Mouse (Mus musculus): ENCODE results near the gene Amigo3.

Gene Amigo3

GRCm38 (mm10) chr9:108083561-108083960 is 30.6 kb downstream of the Amigo3 start:
- DNase-seq (ENCODE audit: low spot score in 2 of 2) = no peak

- no peak for DNase-seq (ENCODE audit: low spot score in 2 of 2)
Measured at GRCm38 (mm10) chr9:108085261-108085660, 32.3 kb downstream of the Amigo3 start.

DNA sequence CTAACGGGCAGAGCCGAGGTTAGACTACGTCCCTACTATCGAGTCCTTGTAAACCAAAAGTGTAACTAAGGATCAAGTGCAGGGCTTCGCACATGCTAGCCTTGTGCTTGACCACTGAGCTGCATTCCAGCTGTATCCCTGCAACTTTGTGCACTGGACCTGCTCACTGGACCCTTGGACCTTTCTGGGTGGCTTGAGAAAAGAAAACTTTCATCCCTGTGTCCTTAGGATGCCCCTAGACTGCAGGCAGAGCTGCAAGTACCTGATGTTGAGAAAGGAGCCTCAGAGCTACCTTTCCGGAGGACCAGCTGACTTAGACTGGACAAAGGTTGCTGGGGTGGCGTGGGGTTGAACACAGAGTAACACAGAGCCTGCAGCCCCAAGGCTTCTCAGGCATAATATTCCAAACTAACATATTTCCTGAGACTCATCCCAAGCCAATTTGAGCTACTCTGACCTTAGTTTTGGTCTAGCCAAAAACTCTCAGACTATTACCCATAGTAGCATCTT is 37.7 kb downstream of the Amigo3 start:
- DNase-seq (ENCODE audit: low spot score in 2 of 2) = no peak

DNA sequence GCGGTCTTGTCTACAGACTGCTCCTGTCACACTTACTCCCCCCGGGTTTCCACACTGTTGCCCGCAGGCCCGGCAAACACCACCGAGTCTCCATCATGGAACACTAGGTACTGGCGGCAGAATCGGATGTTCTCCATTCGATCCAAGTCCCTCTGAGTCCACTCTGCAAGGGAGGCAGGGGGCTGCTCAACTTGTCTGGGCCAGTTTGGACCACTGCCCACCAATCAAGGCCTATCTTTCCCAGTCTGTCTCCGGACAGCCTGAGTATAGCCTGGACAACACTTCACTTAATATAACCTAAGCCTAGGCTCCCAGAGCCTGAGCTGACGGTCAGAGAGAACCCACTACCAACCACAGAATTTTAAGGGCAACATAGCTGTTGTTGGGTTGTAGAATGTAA is 40.6 kb downstream of the Amigo3 start:
- DNase-seq (ENCODE audit: low spot score in 2 of 2) = no peak

DNA sequence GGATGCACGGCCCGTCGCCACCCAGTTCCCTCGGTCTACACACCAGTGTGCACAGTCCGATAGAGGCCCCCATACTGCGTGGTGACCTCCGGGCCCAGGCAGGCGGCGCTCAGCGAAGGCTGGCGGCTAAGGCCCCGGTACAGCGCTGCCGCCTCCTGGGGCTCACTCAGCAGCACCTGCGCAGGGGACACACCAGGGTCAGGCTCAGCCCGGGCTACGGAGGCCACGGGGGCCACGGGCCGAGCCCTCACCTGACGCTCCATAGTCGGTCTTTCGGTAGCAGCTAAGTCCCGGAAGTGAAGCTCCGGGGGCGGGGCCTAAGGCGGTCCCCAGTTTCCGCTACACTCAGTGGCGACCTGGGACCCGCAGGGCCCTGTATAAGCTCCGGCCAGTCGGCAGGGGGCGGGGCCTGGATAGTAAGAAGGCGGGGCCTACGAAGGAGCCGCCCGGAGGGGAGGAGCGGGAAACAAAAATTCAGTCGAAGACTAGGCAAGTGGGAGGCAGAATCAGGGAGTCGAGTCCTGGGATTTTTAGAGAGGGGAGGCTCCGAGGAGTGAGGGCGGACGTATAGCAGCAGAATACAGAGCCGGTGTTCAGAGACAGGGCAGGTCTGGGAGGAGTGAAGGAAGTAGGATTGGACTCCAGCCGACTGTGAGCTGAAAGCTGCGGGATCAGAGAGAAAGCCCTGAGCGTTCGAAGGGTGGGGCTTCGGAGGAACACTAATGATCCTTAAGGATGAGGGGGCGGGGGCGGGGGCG is 41.4 kb downstream of the Amigo3 start, which contains the start of gene Apeh:
Gene Apeh, minus strand, starts transcription at position 423 of the 758 bp plus-strand sequence.
- DNase-seq (ENCODE audit: low spot score in 2 of 2) = peak; percentile 80 to 83

- DNase-seq (ENCODE audit: low spot score in 2 of 2) = peak in 1 of 2 experiments; percentile 27
Measured at GRCm38 (mm10) chr9:108094998-108095411, 42.0 kb downstream of the Amigo3 start.

DNA sequence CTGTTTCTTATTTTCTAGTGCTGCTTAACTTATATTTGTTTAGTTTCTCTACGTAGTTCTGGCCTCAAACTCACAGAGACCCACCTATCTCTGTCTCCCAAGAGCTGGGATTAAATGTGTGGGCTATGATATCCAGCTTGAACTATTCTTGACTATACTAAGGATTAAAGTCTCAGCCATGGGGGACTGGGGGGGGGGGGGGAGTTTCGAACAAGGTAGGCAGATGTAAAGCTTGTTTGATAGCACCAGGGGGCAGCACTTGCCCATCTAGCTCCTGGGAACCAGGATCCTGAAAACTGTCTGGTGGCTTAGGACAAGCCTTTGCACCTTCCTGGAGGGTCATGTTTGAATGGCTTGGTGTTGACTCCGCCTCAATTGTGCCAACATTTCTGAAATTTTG is 42.6 kb downstream of the Amigo3 start:
- DNase-seq (ENCODE audit: low spot score in 2 of 2) = peak; percentile 54 to 65

GRCm38 (mm10) chr9:108095949-108096712 is 43.2 kb downstream of the Amigo3 start:
- DNase-seq (ENCODE audit: low spot score in 2 of 2) = no peak

DNA sequence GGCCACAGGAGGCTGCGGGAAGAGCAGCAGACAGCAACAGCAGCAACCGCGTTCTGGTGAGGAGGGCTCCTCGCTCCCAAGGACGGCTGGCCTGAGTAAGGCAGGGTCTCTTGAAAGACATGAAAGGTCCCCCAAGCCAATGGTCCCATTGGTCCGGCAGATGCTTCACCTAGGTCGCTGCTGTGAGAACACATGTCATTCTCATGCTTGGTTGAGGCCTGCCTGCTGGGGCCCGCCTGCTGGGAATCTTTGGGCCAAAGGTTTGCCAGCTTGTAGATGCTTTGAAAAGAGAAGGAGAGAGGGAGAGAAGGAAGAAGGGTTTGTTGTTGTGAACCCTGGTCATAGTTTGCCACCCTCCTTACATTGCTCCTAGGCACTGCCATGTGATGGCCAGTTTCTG is 46.7 kb downstream of the Amigo3 start:
- DNase-seq (ENCODE audit: low spot score in 2 of 2) = no peak

GRCm38 (mm10) chr9:108104766-108105548 is 52.0 kb downstream of the Amigo3 start:
- no peak for DNase-seq (ENCODE audit: low spot score in 2 of 2)
